Mouse (Mus musculus) thymus, adult 2 months (tissue): ENCODE results near the gene Vsig4.

Experiments used
- CTCF ChIP-seq: fragments of 200-500 bp; IDR thresholded peaks from 2 replicates; pipeline ENCODE4 v1.5.1; 2012; ENCODE audit warnings: mild to moderate bottlenecking, control low read depth, low read length, moderate library complexity, borderline replicate concordance; ENCODE audit not compliant: control insufficient read depth, poor library complexity, insufficient read depth; ENCODE audit errors: extremely low read depth
- POLR2A ChIP-seq: fragments of 200-500 bp; IDR thresholded peaks from 2 replicates; pipeline ENCODE4 v1.6.1; 2012; ENCODE audit warnings: mild to moderate bottlenecking, low read length, control low read depth, moderate library complexity; ENCODE audit not compliant: control insufficient read depth, poor library complexity, insufficient read depth; ENCODE audit errors: extremely low read depth

DNA sequence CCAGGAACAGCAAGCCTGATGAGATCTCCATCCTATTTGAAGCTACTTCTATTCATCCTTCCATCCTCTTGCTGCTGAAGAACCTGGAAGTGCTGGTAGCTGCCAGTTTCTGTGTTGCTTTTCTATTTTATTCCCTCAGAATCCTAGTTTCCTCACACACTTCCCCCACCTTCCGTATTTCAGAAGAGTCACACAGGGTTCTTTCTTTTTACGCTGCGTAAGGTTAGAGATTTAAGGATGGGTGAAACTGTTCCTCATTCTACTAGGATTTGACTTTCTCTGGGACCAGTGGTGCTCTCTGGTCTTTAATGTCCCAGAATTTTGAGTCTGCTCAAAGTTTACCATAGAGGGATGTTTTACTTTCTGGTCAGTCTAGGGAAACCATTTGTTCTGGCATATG, at the start of gene Vsig4:
- TF ChIP-seq POLR2A = no peak
- TF ChIP-seq CTCF = no peak
